ENCODE assay signal across 14 mouse cellular contexts in genomic region chr8:125539056-125540013, GRCm38 (mm10). TPM values are rescaled to one million over a fixed set of nuclear protein-coding genes. Genes with fewer than 3 reads are reported as not detected.
A peak's percentile ranks its signal among the peaks of the same experiment; 100 is the strongest.
DNase-seq lines count a peak whose midpoint lies in the region; ATAC-seq lines count a peak whose summit lies in the region.
"Had no signal": no experiment of that assay in that cellular context is flagged by ENCODE, and none has a peak within 500 bp of the region (broad histone marks: within the 10 kb centered on the region; RNA-seq: fewer than 3 reads in every experiment).

No protein-coding gene starts in this region.

- no peak overlapping the region for H3K9ac ChIP-seq in forebrain, embryonic 12.5 days
- no peak overlapping the region for H3K9ac ChIP-seq in forebrain, embryonic 16.5 days (replicated peaks; ENCODE audit: low read depth, low read length)
- H3K9ac ChIP-seq in lung, embryonic 15.5 days: no peak overlapping the region
- H3K9ac ChIP-seq in intestine, embryonic 16.5 days (ENCODE audit: low read depth, low read length): peak overlapping the region; percentile 51
- H3K9ac ChIP-seq: liver, embryonic 15.5 days; midbrain, embryonic 13.5 days had no signal

- no peak for DNase-seq in lung, adult 18-20 months
- peak; percentile 77 for DNase-seq in yolk sac, embryonic 10.5 days (ENCODE audit: low spot score)
- no peak for DNase-seq in T-cell, adult 2 months (ENCODE audit: low spot score)
- no peak for DNase-seq in c-Kit-positive CD71-positive TER-119-positive erythroid progenitor cells, embryonic 14.5 days (ENCODE audit: low spot score)
- DNase-seq: cerebellum, adult 8-10 months; embryo, embryonic 11 days; gastrocnemius, postnatal 10 days had no signal

- no peak overlapping the region for H3K4me2 ChIP-seq in forebrain, embryonic 12.5 days
- H3K4me2 ChIP-seq in forebrain, embryonic 16.5 days (ENCODE audit: low read length): no peak overlapping the region
- H3K4me2 ChIP-seq in lung, embryonic 15.5 days: no peak overlapping the region
- peak overlapping the region; percentile 40 for H3K4me2 ChIP-seq in intestine, embryonic 16.5 days (ENCODE audit: low read depth, low read length)
- H3K4me2 ChIP-seq: liver, embryonic 15.5 days; midbrain, embryonic 13.5 days had no signal

- ATAC-seq in forebrain, embryonic 12.5 days (ENCODE audit: low FRiP score): no peak
- no peak for ATAC-seq in forebrain, embryonic 16.5 days
- peak; percentile 35; the same call in 1 of the 2 replicates for ATAC-seq in lung, embryonic 15.5 days (ENCODE audit: borderline replicate concordance, extremely low read depth, low FRiP score, low TSS enrichment)
- ATAC-seq in intestine, embryonic 16.5 days: peak; percentile 91
- ATAC-seq: hindbrain, postnatal 0 days; midbrain, embryonic 13.5 days had no signal

- no peak overlapping the region for H3K4me3 ChIP-seq in forebrain, embryonic 12.5 days (replicated peaks)
- H3K4me3 ChIP-seq in forebrain, embryonic 16.5 days (replicated peaks; ENCODE audit: low read length): no peak overlapping the region
- no peak overlapping the region for H3K4me3 ChIP-seq in lung, embryonic 15.5 days
- H3K4me3 ChIP-seq in intestine, embryonic 16.5 days (ENCODE audit: low read length): no peak overlapping the region
- H3K4me3 ChIP-seq: liver, embryonic 15.5 days; midbrain, embryonic 13.5 days had no signal

- H3K4me1 ChIP-seq in forebrain, embryonic 12.5 days: peaks cover 26% of the 10 kb centered on the region
- peaks cover 17% of the 10 kb centered on the region for H3K4me1 ChIP-seq in forebrain, embryonic 16.5 days (replicated peaks; ENCODE audit: control insufficient read depth, insufficient read depth, low read length)
- H3K4me1 ChIP-seq in lung, embryonic 15.5 days: peaks cover 40% of the 10 kb centered on the region
- peaks cover 39% of the 10 kb centered on the region for H3K4me1 ChIP-seq in intestine, embryonic 16.5 days (ENCODE audit: control insufficient read depth, insufficient read depth, low read length)

- 0 out of 2 replicates have a peak overlapping the region, but pooled peaks have one; percentile 31 for H3K27ac ChIP-seq in forebrain, embryonic 12.5 days
- H3K27ac ChIP-seq in forebrain, embryonic 16.5 days (ENCODE audit: low read length): no peak overlapping the region
- 0 out of 2 replicates have a peak overlapping the region, but pooled peaks have one; percentile 0 for H3K27ac ChIP-seq in lung, embryonic 15.5 days
- peak overlapping the region; percentile 87 for H3K27ac ChIP-seq in intestine, embryonic 16.5 days (ENCODE audit: low read length)
- H3K27ac ChIP-seq: hindbrain, postnatal 0 days; liver, embryonic 15.5 days; midbrain, embryonic 13.5 days had no signal

- WGBS in forebrain, embryonic 12.5 days: 79% methylated on average over 13 of the region's 13 CpGs
- WGBS in forebrain, embryonic 16.5 days: 76% methylated on average over 13 of the region's 13 CpGs
- WGBS in lung, embryonic 15.5 days: 42% methylated on average over 13 of the region's 13 CpGs
- WGBS in intestine, embryonic 16.5 days: 50% methylated on average over 13 of the region's 13 CpGs

- peaks cover 17% of the 10 kb centered on the region for H3K36me3 ChIP-seq in forebrain, embryonic 12.5 days (replicated peaks)
- no peaks in the 10 kb centered on the region for H3K36me3 ChIP-seq in forebrain, embryonic 16.5 days (ENCODE audit: control insufficient read depth, insufficient read depth)
- H3K36me3 ChIP-seq in lung, embryonic 15.5 days: peaks cover 4% of the 10 kb centered on the region; the same call in 1 of the 2 replicates
- no peaks in the 10 kb centered on the region for H3K36me3 ChIP-seq in intestine, embryonic 16.5 days (ENCODE audit: control insufficient read depth, insufficient read depth, low read length)

- no peaks in the 10 kb centered on the region for H3K27me3 ChIP-seq in forebrain, embryonic 12.5 days
- no peaks in the 10 kb centered on the region for H3K27me3 ChIP-seq in forebrain, embryonic 16.5 days (replicated peaks; ENCODE audit: control insufficient read depth, insufficient read depth, low read length)
- no peaks in the 10 kb centered on the region for H3K27me3 ChIP-seq in lung, embryonic 15.5 days
- no peaks in the 10 kb centered on the region for H3K27me3 ChIP-seq in intestine, embryonic 16.5 days (replicated peaks; ENCODE audit: control insufficient read depth, insufficient read depth, low read length)
- H3K27me3 ChIP-seq: liver, embryonic 15.5 days; midbrain, embryonic 13.5 days had no signal

- no peaks in the 10 kb centered on the region for H3K9me3 ChIP-seq in forebrain, embryonic 12.5 days
- H3K9me3 ChIP-seq in forebrain, embryonic 16.5 days (ENCODE audit: control insufficient read depth, low read length): no peaks in the 10 kb centered on the region
- no peaks in the 10 kb centered on the region for H3K9me3 ChIP-seq in lung, embryonic 15.5 days
- no peaks in the 10 kb centered on the region for H3K9me3 ChIP-seq in intestine, embryonic 16.5 days (ENCODE audit: control insufficient read depth, low read length)
- H3K9me3 ChIP-seq: liver, embryonic 15.5 days; midbrain, embryonic 13.5 days had no signal

RNA-seq across cellular contexts. Expression of gene Sipa1l2, which starts 30.3 kb away (rescaled TPM):
- polyA plus RNA-seq in forebrain, embryonic 12.5 days (2016; fragmentation: Nextera tagmentation; extraction: Ambion mirVana): 33.2 and 37.2 TPM in 2 replicates
- polyA plus RNA-seq in forebrain, embryonic 16.5 days (2015; fragmentation: Nextera tagmentation; extraction: Ambion mirVana): 32.8 and 33.4 TPM in 2 replicates
- 13.4 and 15.6 TPM in 2 replicates for polyA plus RNA-seq in lung, embryonic 15.5 days (2015; fragmentation: Nextera tagmentation; extraction: Ambion mirVana)
- polyA plus RNA-seq in intestine, embryonic 16.5 days (2015; fragmentation: Nextera tagmentation; extraction: Ambion mirVana): 4.9 and 6.8 TPM in 2 replicates

Comparison
In these comparisons a context has a peak if more than half of its experiments do, and no peak if none do; other contexts are left out.
1. ATAC-seq: peak in lung, embryonic 15.5 days (single experiment) and intestine, embryonic 16.5 days (single experiment); none in forebrain, embryonic 12.5 days (single experiment) and forebrain, embryonic 16.5 days (single experiment).